Mouse (Mus musculus) midbrain, embryonic 15.5 days (tissue): ENCODE results near the gene Wdr25. TPM values are rescaled to one million over a fixed set of nuclear protein-coding genes. Genes with fewer than 3 reads are reported as not detected.

Source experiments
- ATAC-seq: fragments of 200-750 bp; cut with Nextera tagmentation; replicated peaks from 2 replicates; pipeline ENCODE4 v1.8.0; 2017; ENCODE audit warnings: moderate TSS enrichment
- H3K27ac ChIP-seq: fragments of 300-500 bp; sonication (generic); 2 replicates; pipeline ENCODE4 v1.5.1; 2015; ENCODE audit warnings: mild to moderate bottlenecking, inconsistent platforms
- H3K27me3 ChIP-seq: fragments of 300-500 bp; sonication (generic); replicated peaks from 2 replicates; pipeline ENCODE4 v1.6.1; 2015; ENCODE audit warnings: inconsistent platforms
- H3K36me3 ChIP-seq: fragments of 300-500 bp; sonication (generic); replicated peaks from 2 replicates; pipeline ENCODE4 v1.6.1; 2015; ENCODE audit warnings: inconsistent platforms
- H3K4me1 ChIP-seq: fragments of 300-500 bp; sonication (generic); 2 replicates; pipeline ENCODE4 v1.6.1; 2015; ENCODE audit warnings: inconsistent platforms
- H3K4me2 ChIP-seq: fragments of 300-500 bp; sonication (generic); 2 replicates; pipeline ENCODE4 v1.6.1; 2015; ENCODE audit warnings: inconsistent platforms, mild to moderate bottlenecking, moderate library complexity
- H3K4me3 ChIP-seq: fragments of 300-500 bp; sonication (generic); 2 replicates; pipeline ENCODE4 v1.5.1; 2015; ENCODE audit warnings: mild to moderate bottlenecking, inconsistent platforms
- H3K9ac ChIP-seq: fragments of 300-500 bp; sonication (generic); 2 replicates; pipeline ENCODE4 v1.6.1; 2015; ENCODE audit warnings: mild to moderate bottlenecking, inconsistent platforms
- H3K9me3 ChIP-seq: fragments of 300-500 bp; sonication (generic); 2 replicates; pipeline ENCODE4 v1.6.1; 2016; ENCODE audit warnings: inconsistent platforms
- WGBS: fragments of 180-500 bp; shearing (Covaris S2); methylation state at CpG from one replicate; pipeline ENCODE4 v1.1.7; 2015; ENCODE audit warnings: mixed read lengths; 5-methylcytosine and 5-hydroxymethylcytosine counted together
- polyA plus RNA-seq: library from polyadenylated mRNA; unstranded; fragments of >200 nt; fragmentation: Nextera tagmentation; extraction: Ambion mirVana; gene quantifications from 2 replicates; pipeline ENCODE4 v1.2.1, GENCODE M21; 2015

The Wdr25 gene
- polyA plus RNA-seq, 1 experiment from 2014 or later: 5.2 TPM

GRCm38 (mm10) chr12:108902940-108903339 lies 9.5 kb downstream of the Wdr25 start:
- no peak overlapping the region for H3K27ac ChIP-seq
- WGBS: 16% methylated on average over 8 of the region's 8 CpGs
- 0 out of 2 replicates have a peak, but pooled peaks have one; percentile 18 for ATAC-seq

GRCm38 (mm10) chr12:108903600-108904275 lies 10.3 kb downstream of the Wdr25 start:
- Histone ChIP-seq H3K4me1 (peaks cover 35% of the 10 kb centered on the region), H3K27me3 (no peaks in the 10 kb centered on the region), H3K27ac (peak overlapping the region; percentile 39; the same call in 1 of the 2 replicates), H3K9ac (no peak overlapping the region), H3K4me2 (no peak overlapping the region), H3K9me3 (no peaks in the 10 kb centered on the region), H3K36me3 (no peaks in the 10 kb centered on the region), H3K4me3 (no peak overlapping the region)
- WGBS: 59% methylated on average over 8 of the region's 8 CpGs
- peak; percentile 65 for ATAC-seq

More at GRCm38 (mm10) chr12:108902940-108903339, 9.5 kb downstream of the Wdr25 start:
- H3K9me3 ChIP-seq: no peaks in the 10 kb centered on the region
- H3K36me3 ChIP-seq: no peaks in the 10 kb centered on the region
- H3K9ac ChIP-seq: no peak overlapping the region
- peaks cover 35% of the 10 kb centered on the region for H3K4me1 ChIP-seq
- H3K4me3 ChIP-seq: no peak overlapping the region
- no peak overlapping the region for H3K4me2 ChIP-seq
- no peaks in the 10 kb centered on the region for H3K27me3 ChIP-seq

GRCm38 (mm10) chr12:108904276-108904653 lies 10.8 kb downstream of the Wdr25 start:
- Histone ChIP-seq H3K4me3 (no peak overlapping the region), H3K27ac (peak overlapping the region; percentile 39; the same call in 1 of the 2 replicates), H3K4me2 (no peak overlapping the region), H3K9ac (0 out of 2 replicates have a peak overlapping the region, but pooled peaks have one; percentile 7), H3K9me3 (no peaks in the 10 kb centered on the region), H3K27me3 (no peaks in the 10 kb centered on the region), H3K4me1 (peaks cover 37% of the 10 kb centered on the region), H3K36me3 (no peaks in the 10 kb centered on the region)
- ATAC-seq: no peak
- 41% methylated on average over 8 of the region's 8 CpGs for WGBS

GRCm38 (mm10) chr12:108905620-108906302 lies 12.3 kb downstream of the Wdr25 start:
- 0 out of 2 replicates have a peak overlapping the region, but pooled peaks have one; percentile 2 for H3K4me2 ChIP-seq
- no peak; the same call in 1 of the 2 replicates for ATAC-seq
- no peak overlapping the region for H3K4me3 ChIP-seq
- H3K36me3 ChIP-seq: no peaks in the 10 kb centered on the region
- H3K9ac ChIP-seq: no peak overlapping the region
- no peaks in the 10 kb centered on the region for H3K27me3 ChIP-seq
- no peaks in the 10 kb centered on the region for H3K9me3 ChIP-seq
- H3K27ac ChIP-seq: peak overlapping the region; percentile 63
- 11% methylated on average over 14 of the region's 14 CpGs for WGBS
- H3K4me1 ChIP-seq: peaks cover 43% of the 10 kb centered on the region

GRCm38 (mm10) chr12:108906398-108906797 lies 13.0 kb downstream of the Wdr25 start:
- Histone ChIP-seq H3K9ac (no peak overlapping the region), H3K27ac (0 out of 2 replicates have a peak overlapping the region, but pooled peaks have one; percentile 10), H3K9me3 (no peaks in the 10 kb centered on the region), H3K4me1 (peaks cover 46% of the 10 kb centered on the region), H3K4me3 (no peak overlapping the region), H3K36me3 (no peaks in the 10 kb centered on the region), H3K4me2 (no peak overlapping the region), H3K27me3 (no peaks in the 10 kb centered on the region)
- ATAC-seq: no peak
- WGBS: 26% methylated on average over 12 of the region's 12 CpGs

GRCm38 (mm10) chr12:108909846-108910433 lies 16.5 kb downstream of the Wdr25 start:
- no peaks in the 10 kb centered on the region for H3K27me3 ChIP-seq
- H3K27ac ChIP-seq: no peak overlapping the region
- no peak overlapping the region for H3K4me2 ChIP-seq
- 86% methylated on average over 8 of the region's 8 CpGs for WGBS
- H3K9me3 ChIP-seq: no peaks in the 10 kb centered on the region
- no peak for ATAC-seq
- H3K4me1 ChIP-seq: peaks cover 57% of the 10 kb centered on the region
- H3K9ac ChIP-seq: no peak overlapping the region
- H3K36me3 ChIP-seq: no peaks in the 10 kb centered on the region
- no peak overlapping the region for H3K4me3 ChIP-seq

- Histone ChIP-seq H3K27ac (no peak overlapping the region), H3K4me1 (peaks cover 60% of the 10 kb centered on the region), H3K4me3 (no peak overlapping the region), H3K27me3 (no peaks in the 10 kb centered on the region), H3K4me2 (no peak overlapping the region), H3K9me3 (no peaks in the 10 kb centered on the region), H3K36me3 (no peaks in the 10 kb centered on the region), H3K9ac (no peak overlapping the region)
- WGBS: 95% methylated on average over 2 of the region's 2 CpGs
- ATAC-seq: no peak
Observed at GRCm38 (mm10) chr12:108912442-108912841, 19.0 kb downstream of the Wdr25 start.

GRCm38 (mm10) chr12:108914198-108914597 lies 20.8 kb downstream of the Wdr25 start:
- no peak for ATAC-seq
- Histone ChIP-seq H3K27ac (no peak overlapping the region), H3K4me3 (no peak overlapping the region), H3K36me3 (no peaks in the 10 kb centered on the region), H3K9ac (no peak overlapping the region), H3K4me2 (no peak overlapping the region), H3K4me1 (peaks cover 73% of the 10 kb centered on the region), H3K9me3 (no peaks in the 10 kb centered on the region), H3K27me3 (no peaks in the 10 kb centered on the region)
- WGBS: 47% methylated on average over 3 of the region's 3 CpGs

- H3K4me2 ChIP-seq: no peak overlapping the region
- no peak for ATAC-seq
- H3K9ac ChIP-seq: no peak overlapping the region
- H3K36me3 ChIP-seq: no peaks in the 10 kb centered on the region
- H3K27ac ChIP-seq: no peak overlapping the region
- WGBS: 64% methylated on average over 12 of the region's 12 CpGs
- no peaks in the 10 kb centered on the region for H3K27me3 ChIP-seq
- H3K9me3 ChIP-seq: no peaks in the 10 kb centered on the region
- H3K4me1 ChIP-seq: peaks cover 73% of the 10 kb centered on the region
- H3K4me3 ChIP-seq: no peak overlapping the region
Observed at GRCm38 (mm10) chr12:108914709-108915340, 21.4 kb downstream of the Wdr25 start.

- Histone ChIP-seq H3K4me1 (peaks cover 67% of the 10 kb centered on the region), H3K27ac (peak overlapping the region; percentile 45), H3K9ac (no peak overlapping the region)
Observed at GRCm38 (mm10) chr12:108915893-108916292, 22.5 kb downstream of the Wdr25 start.

GRCm38 (mm10) chr12:108916447-108917042 lies 23.1 kb downstream of the Wdr25 start:
- peak; percentile 67 for ATAC-seq
- H3K27me3 ChIP-seq: no peaks in the 10 kb centered on the region
- H3K9me3 ChIP-seq: no peaks in the 10 kb centered on the region
- no peak overlapping the region for H3K4me2 ChIP-seq
- peaks cover 63% of the 10 kb centered on the region for H3K4me1 ChIP-seq
- H3K36me3 ChIP-seq: no peaks in the 10 kb centered on the region
- peak overlapping the region; percentile 45 for H3K27ac ChIP-seq
- no peak overlapping the region for H3K4me3 ChIP-seq
- 12% methylated on average over 7 of the region's 7 CpGs for WGBS
- H3K9ac ChIP-seq: no peak overlapping the region

More at GRCm38 (mm10) chr12:108915893-108916292, 22.5 kb downstream of the Wdr25 start:
- Histone ChIP-seq H3K36me3 (no peaks in the 10 kb centered on the region), H3K4me2 (peak overlapping the region; percentile 16), H3K27me3 (no peaks in the 10 kb centered on the region), H3K9me3 (no peaks in the 10 kb centered on the region), H3K4me3 (no peak overlapping the region)
- 7% methylated on average over 6 of the region's 6 CpGs for WGBS
- ATAC-seq: peak; percentile 83
